Mouse (Mus musculus): ENCODE results near the gene Ptges.
"Not testable (repeated sequence)": the region's sequence is repeated elsewhere in the genome, so short reads cannot be mapped to it uniquely, and the experiment has no call there.

DNA sequence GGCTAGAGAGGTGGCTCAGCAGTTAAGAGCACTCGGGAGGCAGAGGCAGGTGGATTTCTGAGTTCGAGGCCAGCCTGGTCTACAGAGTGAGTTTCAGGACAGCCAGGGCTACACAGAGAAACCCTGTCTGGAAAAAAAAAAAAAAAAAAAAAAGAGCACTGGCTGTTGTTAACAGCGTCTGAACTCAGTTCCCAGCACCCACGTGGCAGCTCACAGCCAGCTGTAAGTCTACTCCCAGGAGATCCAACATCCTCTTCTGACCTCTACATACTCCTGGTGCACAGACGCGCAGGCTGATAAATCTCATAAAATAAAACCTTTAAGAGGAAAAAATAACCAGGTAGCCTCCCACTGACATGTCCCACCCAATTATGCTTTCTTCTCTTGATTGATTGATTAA lies 13.7 kb downstream of the Ptges start:
- TF ChIP-seq POLR2A (IDR thresholded peaks at IDR 0.05; ENCODE audit: low read depth, low read length); CTCF (IDR thresholded peaks at IDR 0.05; ENCODE audit: extremely low read depth, insufficient read length, insufficient replicate concordance, low read depth, low read length): not testable (repeated sequence)

Data from small intestine, adult 2 months (tissue).